Mouse (Mus musculus): ENCODE data around the gene Macrod2.
A peak's percentile ranks its signal among the peaks of the same experiment; 100 is the strongest.

The Macrod2 gene

GRCm38 (mm10) chr2:141289059-141289713 is 894.1 kb downstream of the Macrod2 start:
- DNase-seq (ENCODE audit: low read depth, low spot score): no peak

GRCm38 (mm10) chr2:141292847-141293246 is 897.7 kb downstream of the Macrod2 start:
- DNase-seq (ENCODE audit: low read depth, low spot score): peak; percentile 90

- no peak for DNase-seq (ENCODE audit: low read depth, low spot score)
Observed at GRCm38 (mm10) chr2:141299168-141299567, 904.1 kb downstream of the Macrod2 start.

- no peak for DNase-seq (ENCODE audit: low read depth, low spot score)
Observed at GRCm38 (mm10) chr2:141301030-141301429, 905.9 kb downstream of the Macrod2 start.

- DNase-seq (ENCODE audit: low read depth, low spot score): peak; percentile 22
Observed at GRCm38 (mm10) chr2:141308406-141308805, 913.3 kb downstream of the Macrod2 start.

GRCm38 (mm10) chr2:141312136-141312948 is 917.2 kb downstream of the Macrod2 start:
- DNase-seq (ENCODE audit: low read depth, low spot score): no peak

- no peak for DNase-seq (ENCODE audit: low read depth, low spot score)
Observed at GRCm38 (mm10) chr2:141315349-141315748, 920.2 kb downstream of the Macrod2 start.

GRCm38 (mm10) chr2:141323956-141324460 is 928.9 kb downstream of the Macrod2 start:
- no peak for DNase-seq (ENCODE audit: low read depth, low spot score)

- DNase-seq (ENCODE audit: low read depth, low spot score): no peak
Observed at GRCm38 (mm10) chr2:141327296-141327695, 932.2 kb downstream of the Macrod2 start.

- DNase-seq (ENCODE audit: low read depth, low spot score): no peak
Observed at GRCm38 (mm10) chr2:141337708-141338107, 942.6 kb downstream of the Macrod2 start.

- DNase-seq (ENCODE audit: low read depth, low spot score): no peak
Observed at GRCm38 (mm10) chr2:141343988-141344535, 949.0 kb downstream of the Macrod2 start.

GRCm38 (mm10) chr2:141352623-141353022 is 957.5 kb downstream of the Macrod2 start:
- no peak for DNase-seq (ENCODE audit: low read depth, low spot score)

- DNase-seq (ENCODE audit: low read depth, low spot score): no peak
Observed at GRCm38 (mm10) chr2:141388632-141389031, 993.5 kb downstream of the Macrod2 start.

- DNase-seq (ENCODE audit: low read depth, low spot score): no peak
Observed at GRCm38 (mm10) chr2:141391229-141391628, 996.1 kb downstream of the Macrod2 start.

- peak; percentile 62 for DNase-seq (ENCODE audit: low read depth, low spot score)
Observed at GRCm38 (mm10) chr2:141394806-141395205, 999.7 kb downstream of the Macrod2 start.

GRCm38 (mm10) chr2:141408766-141409165 is 1013.7 kb downstream of the Macrod2 start:
- DNase-seq (ENCODE audit: low read depth, low spot score): no peak

- no peak for DNase-seq (ENCODE audit: low read depth, low spot score)
Observed at GRCm38 (mm10) chr2:141416436-141416835, 1021.3 kb downstream of the Macrod2 start.

- DNase-seq (ENCODE audit: low read depth, low spot score): no peak
Observed at GRCm38 (mm10) chr2:141416855-141417544, 1021.9 kb downstream of the Macrod2 start.

GRCm38 (mm10) chr2:141419806-141420205 is 1024.7 kb downstream of the Macrod2 start:
- peak; percentile 75 for DNase-seq (ENCODE audit: low read depth, low spot score)

- DNase-seq (ENCODE audit: low read depth, low spot score): no peak
Observed at GRCm38 (mm10) chr2:141434084-141434483, 1039.0 kb downstream of the Macrod2 start.

- peak; percentile 56 for DNase-seq (ENCODE audit: low read depth, low spot score)
Observed at GRCm38 (mm10) chr2:141434731-141435570, 1039.8 kb downstream of the Macrod2 start.

Data from 3T3-L1 (cell line).